Mouse (Mus musculus) layer of hippocampus, adult 2 months (tissue): ENCODE measurements around the gene Gpr62. TPM values are rescaled to one million over a fixed set of nuclear protein-coding genes. Genes with fewer than 3 reads are reported as not detected.
"Not testable (repeated sequence)": the region's sequence is repeated elsewhere in the genome, so short reads cannot be mapped to it uniquely, and the experiment has no call there.

Experiments
- DNase-seq, 2 experiments: peaks; one replicate each; pipeline ENCODE4 v3.0.0; 2022; ENCODE audit warnings: low spot score in 2 of 2
- H3K27ac ChIP-seq: fragments of 200-600 bp; 2 replicates; pipeline ENCODE4 v1.8.1; 2022
- H3K4me3 ChIP-seq: fragments of 200-600 bp; 2 replicates; pipeline ENCODE4 v1.8.1; 2022; ENCODE audit warnings: mild to moderate bottlenecking
- CTCF ChIP-seq: fragments of 200-600 bp; conservative IDR thresholded peaks from 2 replicates; pipeline ENCODE4 v1.8.1; 2022; ENCODE audit warnings: antibody characterized with exemption, mild to moderate bottlenecking, moderate library complexity
- long read RNA-seq, 2 experiments: library from polyadenylated mRNA; stranded (forward); transcript quantifications; one replicate each; pipeline ENCODE4 v2.0.0; 2021; ENCODE audit warnings: borderline mapping rate in 2 of 2
- total RNA-seq, 2 experiments: library from RNA; stranded (reverse); gene quantifications; 2 replicates each; pipeline ENCODE4 v1.2.3; 2021

Gene Gpr62
- 10 to 100 TPM; 11.6 to 12.4 TPM for total RNA-seq
- long read RNA-seq, experiment 1, transcript Gpr62-201 (1 exons, 1,977 nt) = major isoform, 11 of 11 reads
- long read RNA-seq, experiment 1, partial matches to known transcripts = 0 of 11 reads
- long read RNA-seq, experiment 1, other reads (novel, unspliced or antisense) = 0 of 11 reads
- long read RNA-seq, experiment 2, transcript Gpr62-201 (1 exons, 1,977 nt) = major isoform, 14 of 14 reads
- long read RNA-seq, experiment 2, partial matches to known transcripts = 0 of 14 reads
- long read RNA-seq, experiment 2, other reads (novel, unspliced or antisense) = 0 of 14 reads

DNA sequence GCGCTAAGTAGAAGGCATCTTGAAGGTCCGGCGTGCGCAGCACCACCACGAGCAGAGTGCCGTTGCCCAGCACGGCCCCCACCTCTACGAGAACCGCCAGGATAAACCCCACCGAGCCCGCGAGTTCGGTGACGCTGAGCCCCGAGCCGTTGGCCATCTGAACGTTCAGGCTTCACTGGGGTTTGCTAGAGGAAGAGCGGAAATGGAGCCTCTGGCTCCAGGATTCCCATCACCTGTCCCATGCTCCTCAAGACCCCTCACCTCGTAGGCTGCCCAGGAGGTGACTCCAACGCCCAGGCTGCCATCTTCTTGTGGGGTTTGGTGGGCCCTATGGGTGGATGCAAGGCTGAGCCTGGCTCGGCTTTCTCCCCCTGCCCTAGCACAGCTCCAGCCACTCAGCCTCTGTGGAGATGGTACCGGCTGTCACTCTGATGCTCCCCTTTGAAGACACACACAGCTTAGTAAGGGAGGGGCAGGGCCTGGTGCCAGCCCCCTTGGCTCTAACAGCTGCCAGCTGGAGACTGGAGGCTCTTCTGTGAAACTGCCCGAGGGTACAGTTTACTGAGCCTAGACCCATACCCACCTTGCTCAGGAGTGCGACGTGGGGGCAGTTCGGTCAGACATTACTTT is at the start of gene Gpr62:
Gene Gpr62 (minus strand): TSS at position 368 of the 630 bp plus-strand sequence.
- DNase-seq = peak; percentile 67 to 78
- H3K27ac ChIP-seq = peak within 1 kb of the TSS; percentile 99
- peak within 1 kb of the TSS; percentile 75 for H3K4me3 ChIP-seq

DNA sequence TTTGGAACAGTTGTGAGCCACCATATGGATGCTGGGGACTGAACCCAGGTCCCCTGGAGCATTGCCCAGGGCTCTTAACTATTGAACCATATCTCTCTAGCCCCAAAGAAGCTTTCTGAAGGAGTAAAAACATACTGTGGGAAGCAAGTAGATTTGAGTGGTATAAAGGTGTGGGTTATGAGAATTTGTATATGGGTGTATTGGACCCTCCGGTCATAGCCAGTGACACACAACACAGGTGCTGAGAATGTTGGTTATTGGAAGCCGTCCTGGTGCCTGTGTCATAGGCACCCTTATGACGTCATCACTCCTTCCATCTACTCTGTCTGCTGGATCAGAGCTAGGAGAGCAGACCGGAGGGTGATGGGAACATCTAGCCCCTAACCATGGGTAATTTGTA is 48.5 kb upstream of the Gpr62 start, which contains the start of gene Iqcf5:
Gene Iqcf5 (plus strand): TSS at position 301 of the 400 bp plus-strand sequence.
- no peak within 1 kb of the TSS for H3K27ac ChIP-seq
- DNase-seq = peak in 1 of 2 experiments; percentile 5
- TF ChIP-seq CTCF = no peak

More for the DNA sequence above, at the start of gene Gpr62:
- TF ChIP-seq CTCF = no peak

DNA sequence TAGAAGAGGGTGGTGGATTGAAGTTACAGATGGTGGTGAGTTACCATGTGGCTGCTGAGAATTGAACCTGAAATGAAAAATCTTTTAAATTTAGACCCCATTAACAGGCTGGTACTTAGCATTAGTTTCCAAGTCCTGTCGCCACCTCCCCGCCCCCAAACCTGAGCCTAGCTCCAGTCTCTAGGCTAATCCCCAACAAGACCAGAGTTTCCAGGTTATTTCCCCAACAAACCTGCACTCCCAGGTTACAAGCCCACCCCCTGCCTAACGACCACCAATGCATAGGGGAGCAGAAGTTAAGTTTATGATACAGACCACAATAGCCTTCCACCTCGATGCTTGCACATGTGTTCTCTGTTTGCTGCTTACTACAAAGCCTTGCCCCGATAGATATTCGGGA is 47.8 kb upstream of the Gpr62 start:
- Histone ChIP-seq H3K27ac (no peak overlapping the region), H3K4me3 (no peak overlapping the region)
- no peak for TF ChIP-seq CTCF
- peak in 1 of 2 experiments; percentile 6 for DNase-seq

More for the DNA sequence above, 48.5 kb upstream of the Gpr62 start, which contains the start of gene Iqcf5:
- H3K4me3 ChIP-seq = no peak within 1 kb of the TSS

DNA sequence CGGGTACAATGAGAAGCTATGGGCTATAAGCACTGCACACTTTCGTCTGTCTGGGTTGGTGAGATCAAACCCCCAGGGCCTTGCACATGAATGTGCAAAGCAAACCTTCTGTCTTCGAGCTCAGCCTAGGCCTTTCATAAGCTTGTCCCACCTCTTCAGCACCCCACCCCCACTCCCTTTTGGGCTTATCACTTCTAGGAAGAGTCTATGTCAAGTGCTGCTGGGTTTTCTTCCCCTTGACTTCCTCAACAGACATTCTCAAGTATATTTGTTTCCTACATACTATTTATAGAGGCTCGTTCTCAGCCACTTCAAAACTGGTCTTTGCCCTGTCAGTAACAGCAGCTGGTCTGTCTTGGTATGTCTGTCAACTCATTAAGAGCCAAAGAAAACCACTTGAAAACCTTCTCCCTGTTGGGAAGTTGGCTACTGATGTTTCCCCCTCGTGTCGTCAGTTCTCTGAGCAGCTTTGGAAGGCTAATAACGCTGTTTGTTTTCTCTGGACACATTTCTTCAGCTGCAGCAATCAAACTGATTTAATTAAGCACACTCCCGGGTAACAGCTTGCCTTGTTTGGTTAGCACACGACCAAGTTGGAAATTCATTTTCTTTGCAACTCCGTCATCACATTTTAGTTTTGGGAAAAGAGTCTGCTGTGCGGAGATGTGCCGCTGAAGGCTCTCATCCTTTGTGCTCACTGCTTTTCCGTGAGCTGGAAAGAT is 47.2 kb upstream of the Gpr62 start:
- peak; percentile 10 to 34 for DNase-seq
- Histone ChIP-seq H3K27ac (no peak overlapping the region), H3K4me3 (no peak overlapping the region)
- no peak for TF ChIP-seq CTCF

DNA sequence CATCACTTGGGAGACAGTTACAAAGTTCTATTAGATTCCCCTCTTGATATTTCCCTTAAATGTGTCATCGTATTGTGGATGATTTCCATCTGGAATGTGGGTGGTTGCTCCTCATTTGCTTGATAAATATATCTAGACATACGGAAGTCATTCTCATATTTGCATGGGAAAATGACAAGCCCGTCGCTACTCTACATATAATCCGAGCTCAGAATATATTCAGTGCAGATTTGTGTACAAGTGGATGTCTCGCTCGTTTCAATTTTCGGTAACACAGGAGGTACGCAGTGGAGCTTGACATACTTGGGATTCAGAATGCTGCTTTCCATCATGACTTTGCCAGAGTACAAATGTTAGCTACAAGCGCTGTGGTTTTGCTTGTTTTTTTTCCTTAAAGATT is 43.6 kb upstream of the Gpr62 start:
- no peak overlapping the region for H3K27ac ChIP-seq
- no peak overlapping the region for H3K4me3 ChIP-seq
- TF ChIP-seq CTCF = no peak
- peak; percentile 33 to 70 for DNase-seq

DNA sequence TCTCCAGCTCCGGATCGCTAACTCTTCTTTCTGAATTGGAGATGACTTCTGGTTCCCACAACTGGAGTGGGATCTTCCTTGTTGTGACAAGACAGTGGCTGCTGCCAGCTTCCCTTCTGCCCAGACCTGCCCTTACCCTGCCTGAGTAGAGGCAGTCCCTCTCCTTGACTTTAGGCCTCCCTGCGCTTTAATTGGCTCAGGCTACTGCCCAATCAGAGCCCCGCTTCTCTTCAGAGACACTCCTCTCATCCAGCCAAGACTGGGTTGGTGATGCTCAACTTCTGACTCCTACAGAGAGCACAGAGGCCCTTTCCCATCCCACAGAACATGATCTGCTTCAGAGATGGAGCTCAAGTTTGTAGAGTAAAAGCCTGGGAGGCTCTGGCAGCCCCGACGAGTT is 38.5 kb upstream of the Gpr62 start:
- DNase-seq = no peak
- H3K4me3 ChIP-seq = no peak overlapping the region
- H3K27ac ChIP-seq = no peak overlapping the region
- no peak for TF ChIP-seq CTCF

DNA sequence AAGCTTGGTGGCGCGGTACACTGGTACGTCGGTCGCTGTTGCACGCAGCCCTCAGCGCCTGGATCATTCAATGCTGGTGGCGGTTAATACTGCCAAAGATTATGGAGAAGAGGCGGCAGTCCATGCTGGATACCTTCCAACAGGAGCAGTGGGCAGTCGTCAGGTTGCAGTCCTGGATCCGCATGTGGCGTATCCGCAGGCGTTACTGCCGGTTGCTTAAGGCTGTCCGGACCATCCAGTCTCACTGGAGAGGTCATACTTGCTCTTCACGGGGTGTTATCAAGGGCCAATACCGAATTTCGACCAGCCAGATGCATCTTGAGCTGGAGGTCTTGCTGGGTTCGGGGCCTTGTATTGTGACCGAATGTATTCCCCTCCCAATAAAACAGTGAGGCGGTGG is 36.1 kb upstream of the Gpr62 start:
- Histone ChIP-seq H3K27ac (no peak overlapping the region), H3K4me3 (no peak overlapping the region)
- no peak for DNase-seq
- TF ChIP-seq CTCF = no peak

DNA sequence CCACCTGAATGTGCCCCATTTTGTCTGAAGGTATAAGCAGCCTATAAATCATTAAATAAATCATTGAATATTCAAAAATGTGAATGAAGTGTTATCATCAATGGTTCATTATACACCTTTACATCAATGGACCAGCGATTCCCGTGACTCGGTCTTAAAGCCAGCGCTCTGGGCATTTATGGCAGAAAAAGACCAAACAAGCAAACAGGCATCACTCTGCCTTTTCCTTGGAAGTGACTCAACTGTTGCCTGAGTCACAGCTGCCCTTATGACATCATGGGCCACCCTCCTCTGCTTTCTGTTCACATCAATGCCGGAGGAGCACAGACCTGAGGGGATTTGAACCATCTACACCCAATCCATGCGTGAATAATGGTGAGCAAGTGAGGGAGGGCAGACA is 33.9 kb upstream of the Gpr62 start, which contains the start of gene Iqcf1:
Gene Iqcf1 (plus strand): TSS at position 301 of the 400 bp plus-strand sequence.
- H3K4me3 ChIP-seq = no peak within 1 kb of the TSS
- DNase-seq = no peak
- no peak for TF ChIP-seq CTCF
- no peak within 1 kb of the TSS for H3K27ac ChIP-seq

DNA sequence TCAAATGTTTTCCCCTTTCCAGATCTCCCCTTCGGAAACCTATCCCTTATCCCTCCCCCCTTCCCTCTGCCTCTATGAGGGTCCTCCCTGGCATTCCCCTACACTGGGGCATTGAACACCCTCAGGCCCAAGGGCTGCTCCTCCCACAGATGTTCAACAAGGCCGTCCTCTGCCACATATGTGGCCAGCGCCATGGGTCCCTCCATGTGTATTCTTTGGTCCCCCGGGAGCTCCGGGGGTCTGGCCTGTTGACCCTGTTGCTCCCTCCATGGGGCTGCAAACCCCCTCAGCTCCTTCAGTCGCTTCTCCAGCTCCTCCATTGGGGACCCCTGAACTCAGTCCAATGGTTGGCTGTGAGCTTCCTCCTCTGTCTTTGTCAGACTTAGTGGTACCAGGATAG is 21.9 kb upstream of the Gpr62 start:
- not testable (repeated sequence) for H3K27ac ChIP-seq, H3K4me3 ChIP-seq, DNase-seq

DNA sequence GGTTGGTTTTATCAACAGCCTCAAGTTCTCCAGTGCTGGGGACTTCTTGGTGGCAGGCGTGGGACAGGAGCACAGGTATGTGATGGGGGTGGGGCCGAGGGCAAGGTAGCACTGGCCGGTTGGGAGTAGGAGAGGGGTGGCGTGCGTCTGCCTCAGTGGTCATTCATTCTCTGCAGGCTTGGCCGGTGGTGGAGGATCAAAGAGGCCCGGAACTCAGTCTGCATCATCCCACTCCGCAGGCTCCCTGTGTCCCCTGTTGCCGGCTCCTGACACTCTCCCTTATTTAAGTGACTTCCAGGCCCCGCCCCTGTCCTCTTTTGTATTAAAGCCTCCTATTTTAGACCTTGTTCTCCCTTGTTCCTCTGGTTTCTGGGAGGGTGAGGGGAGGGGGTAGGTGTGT is 19.3 kb upstream of the Gpr62 start:
- no peak for DNase-seq
- H3K27ac ChIP-seq = no peak overlapping the region
- TF ChIP-seq CTCF = no peak
- no peak overlapping the region for H3K4me3 ChIP-seq

DNA sequence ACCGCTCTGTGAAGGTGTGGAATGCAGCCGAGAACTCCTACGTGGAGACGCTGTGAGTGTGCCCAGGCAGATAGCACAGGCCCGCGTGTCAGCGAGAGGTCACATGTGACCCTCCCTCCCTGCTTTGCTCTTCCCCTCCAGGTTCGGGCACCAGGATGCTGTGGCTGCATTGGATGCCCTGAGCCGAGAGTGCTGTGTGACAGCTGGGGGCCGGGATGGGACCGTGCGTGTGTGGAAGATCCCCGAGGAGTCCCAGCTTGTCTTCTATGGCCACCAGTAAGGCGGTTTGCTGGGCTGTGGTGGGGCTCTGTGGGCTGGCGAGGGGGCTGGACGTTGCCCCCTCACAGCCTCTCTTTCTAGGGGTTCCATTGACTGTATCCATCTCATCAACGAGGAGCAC is 17.9 kb upstream of the Gpr62 start:
- no peak overlapping the region for H3K27ac ChIP-seq
- H3K4me3 ChIP-seq = no peak overlapping the region
- DNase-seq = peak in 1 of 2 experiments; percentile 6
- no peak for TF ChIP-seq CTCF

DNA sequence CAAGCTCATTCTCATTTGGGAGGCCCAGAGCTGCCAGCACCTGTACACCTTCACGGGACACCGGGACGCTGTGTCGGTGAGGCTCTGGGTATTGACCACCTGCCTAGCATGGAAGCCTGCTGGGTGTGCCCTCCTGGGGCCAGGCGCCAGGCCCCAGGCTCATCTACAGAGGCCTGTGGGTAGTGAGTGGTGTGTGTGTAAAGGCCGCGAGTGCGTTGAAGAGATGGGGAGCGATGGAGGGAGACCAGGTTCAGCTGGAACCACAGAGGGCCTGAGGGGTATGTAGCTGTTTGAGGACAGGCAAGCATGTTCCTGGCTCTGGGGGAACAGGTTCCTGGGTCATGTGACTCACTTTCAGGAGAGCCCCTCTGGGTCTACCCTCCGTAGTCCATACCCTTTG is 17.4 kb upstream of the Gpr62 start:
- TF ChIP-seq CTCF = no peak
- no peak overlapping the region for H3K27ac ChIP-seq
- peak in 1 of 2 experiments; percentile 2 for DNase-seq
- no peak overlapping the region for H3K4me3 ChIP-seq

DNA sequence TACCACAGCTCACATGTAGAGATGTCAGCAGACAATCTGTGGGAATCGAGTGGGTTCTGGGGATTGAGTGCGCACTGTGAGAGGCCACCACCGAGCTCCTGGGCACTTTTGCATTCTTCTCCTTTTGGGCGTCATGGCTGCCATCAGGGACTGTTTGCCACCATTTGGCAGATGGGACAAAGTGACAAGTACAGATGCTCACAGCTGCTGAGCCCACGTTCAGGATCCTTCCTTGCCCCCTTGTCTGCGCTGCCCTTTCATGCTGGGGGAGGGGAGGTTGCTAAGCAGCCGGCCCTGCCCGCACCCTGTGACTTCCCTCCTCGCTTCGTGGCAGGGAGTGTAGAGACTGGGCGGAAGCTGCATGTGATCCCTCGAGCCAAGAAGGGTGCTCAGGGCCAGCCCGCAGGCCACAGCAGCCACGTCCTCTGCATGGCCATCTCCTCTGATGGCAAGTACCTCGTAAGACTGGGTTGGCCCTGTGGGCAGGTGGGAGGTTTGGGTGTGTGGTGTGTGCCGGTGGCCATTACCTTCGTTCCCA is 16.9 kb upstream of the Gpr62 start:
- H3K4me3 ChIP-seq = no peak overlapping the region
- TF ChIP-seq CTCF = no peak
- no peak overlapping the region for H3K27ac ChIP-seq
- peak in 1 of 2 experiments; percentile 5 for DNase-seq
